Mouse (Mus musculus) ES-E14 (cell line): ENCODE measurements around the gene Elp5. TPM values are rescaled to one million over a fixed set of nuclear protein-coding genes. Genes with fewer than 3 reads are reported as not detected.

Experiments
- DNase-seq: peaks from one replicate; pipeline ENCODE4 v3.0.0-alpha.2; 2013; ENCODE audit warnings: low read depth, low spot score
- H3K27ac ChIP-seq: 2 replicates; pipeline ENCODE4 v1.5.1; 2012; ENCODE audit warnings: low read depth, mild to moderate bottlenecking, low read length, moderate library complexity, mixed read lengths; ENCODE audit not compliant: poor library complexity, insufficient read depth, severe bottlenecking
- H3K36me3 ChIP-seq: 2 replicates; pipeline ENCODE4 v1.6.1; 2012; ENCODE audit warnings: mild to moderate bottlenecking, low read length, moderate library complexity, mixed read lengths; ENCODE audit not compliant: control insufficient read depth, poor library complexity, insufficient read depth, severe bottlenecking
- H3K4me1 ChIP-seq, 2 experiments: fragments of 150-350 bp in 1 of 2; sonication (generic) in 1 of 2; 2 replicates each; pipeline ENCODE4 v1.6.1; 2012; ENCODE audit warnings: low read length in 2 of 2, mild to moderate bottlenecking in 1 of 2, mixed read lengths in 1 of 2; ENCODE audit not compliant: control insufficient read depth in 2 of 2, insufficient read depth in 2 of 2, poor library complexity in 1 of 2
- H3K4me3 ChIP-seq, 2 experiments: fragments of 150-350 bp in 1 of 2; sonication (generic) in 1 of 2; 2 replicates each; pipeline ENCODE4 v1.5.1; 2012; ENCODE audit warnings: low read length in 2 of 2, low read depth in 1 of 2, mild to moderate bottlenecking in 1 of 2, mixed read lengths in 1 of 2; ENCODE audit not compliant: insufficient read depth in 1 of 2, poor library complexity in 1 of 2, severe bottlenecking in 1 of 2
- H3K9ac ChIP-seq: 2 replicates; pipeline ENCODE4 v1.6.1; 2012; ENCODE audit warnings: low read depth, mild to moderate bottlenecking, low read length, mixed read lengths; ENCODE audit not compliant: poor library complexity, insufficient read depth, severe bottlenecking
- H3K9me3 ChIP-seq: fragments of 150-350 bp; sonication (generic); 2 replicates; pipeline ENCODE4 v1.6.1; 2012; ENCODE audit warnings: low read depth, mild to moderate bottlenecking, low read length; ENCODE audit not compliant: control insufficient read depth, insufficient read depth
- CHD2 ChIP-seq: IDR thresholded peaks from 2 replicates; pipeline ENCODE4 v1.6.1; 2014; ENCODE audit warnings: mild to moderate bottlenecking, low read depth, low read length, inconsistent platforms
- HCFC1 ChIP-seq: IDR thresholded peaks from 2 replicates; pipeline ENCODE4 v1.6.1; 2012; ENCODE audit warnings: low read length, inconsistent platforms, borderline replicate concordance; ENCODE audit not compliant: insufficient read depth
- MAFK ChIP-seq: IDR thresholded peaks from 2 replicates; pipeline ENCODE4 v1.6.1; 2014; ENCODE audit warnings: mild to moderate bottlenecking, low read depth, low read length, inconsistent platforms; ENCODE audit not compliant: insufficient read depth
- ZC3H11A ChIP-seq: IDR thresholded peaks from 2 replicates; pipeline ENCODE4 v1.6.1; 2012; ENCODE audit warnings: low read depth, mild to moderate bottlenecking, inconsistent platforms, low read length, borderline replicate concordance
- ZNF384 ChIP-seq: IDR thresholded peaks from 2 replicates; pipeline ENCODE4 v1.6.1; 2012; ENCODE audit warnings: low read depth, low read length, inconsistent platforms
- in situ Hi-C, 2 experiments: fragments of 600-800 bp; cut with MboI; formaldehyde crosslinking; loops; one replicate each; pipeline ENCODE4 v1.15.1; 2025; ENCODE audit warnings: low sequenced_read_pairs in 2 of 2, inconsistent platforms in 1 of 2; ENCODE audit not compliant: unreplicated experiment in 2 of 2
- total RNA-seq: library from RNA; depleted of rRNA; stranded (reverse); fragments of 300-350 nt; gene quantifications from 2 replicates; pipeline ENCODE4 v1.2.3, GENCODE M21; 2012

Elp5 gene
- total RNA-seq, 1 experiment = 87.9 TPM

DNA sequence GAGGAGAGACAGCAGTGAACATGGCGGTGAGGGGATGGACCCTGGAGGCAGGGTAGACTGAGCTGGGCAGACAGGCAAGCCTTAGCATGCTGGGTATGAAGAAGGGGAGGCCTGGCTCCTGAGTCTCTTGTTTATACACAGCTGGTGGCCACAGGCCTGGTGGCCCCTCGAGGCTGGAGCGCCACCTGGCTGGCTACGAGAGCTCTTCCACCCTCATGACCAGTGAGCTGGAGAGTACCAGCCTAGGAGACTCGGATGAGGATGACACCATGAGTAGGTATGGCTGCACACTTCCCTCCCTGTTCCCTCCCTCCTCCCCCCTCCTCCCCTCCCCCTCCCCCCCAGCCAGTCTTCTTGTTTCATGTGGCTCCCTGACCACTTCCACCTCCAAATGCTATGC lies 23.2 kb upstream of the Elp5 start:
- DNase-seq = no peak
- H3K4me1 ChIP-seq = peaks cover 7 to 22% of the 10 kb centered on the region in 2 experiments
- no peak overlapping the region for H3K27ac ChIP-seq
- no peaks in the 10 kb centered on the region for H3K9me3 ChIP-seq
- in situ Hi-C loops = no loop called here
- H3K36me3 ChIP-seq = peaks cover 56% of the 10 kb centered on the region
- H3K9ac ChIP-seq = no peak overlapping the region
- no peak for TF ChIP-seq MAFK
- no peak for TF ChIP-seq ZC3H11A
- TF ChIP-seq CHD2 = no peak
- no peak overlapping the region for H3K4me3 ChIP-seq

DNA sequence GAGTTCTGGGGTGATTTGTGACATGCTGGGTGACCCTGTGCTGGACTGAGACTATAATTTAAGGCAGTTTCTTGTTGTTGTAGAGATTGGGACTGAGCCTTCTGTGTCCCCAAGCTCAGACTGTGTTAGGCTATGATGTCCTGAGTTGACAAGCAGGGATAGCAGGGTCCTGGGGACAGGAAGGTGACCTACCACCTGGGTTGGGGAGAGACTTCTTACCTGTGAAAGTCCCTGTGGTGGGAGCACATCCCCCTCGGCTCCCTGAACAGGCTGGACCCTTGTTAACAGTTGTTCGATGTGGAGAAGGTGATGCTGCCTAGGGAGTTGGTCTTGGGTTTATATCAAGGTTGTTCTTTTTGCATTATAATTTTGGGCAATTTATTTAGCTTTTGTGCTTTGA lies 20.2 kb upstream of the Elp5 start:
- Histone ChIP-seq H3K9ac (no peak overlapping the region), H3K4me1 (peaks cover 12 to 28% of the 10 kb centered on the region in 2 experiments), H3K36me3 (peaks cover 52% of the 10 kb centered on the region), H3K9me3 (no peaks in the 10 kb centered on the region), H3K27ac (no peak overlapping the region), H3K4me3 (peak overlapping the region in 1 of 2 experiments; percentile 7; a peak in 1 of 4 replicates)
- no peak for DNase-seq
- in situ Hi-C loops = no loop called here
- no peak for TF ChIP-seq ZNF384
- no peak for TF ChIP-seq HCFC1
- no peak for TF ChIP-seq ZC3H11A
- no peak for TF ChIP-seq CHD2
- no peak for TF ChIP-seq MAFK

DNA sequence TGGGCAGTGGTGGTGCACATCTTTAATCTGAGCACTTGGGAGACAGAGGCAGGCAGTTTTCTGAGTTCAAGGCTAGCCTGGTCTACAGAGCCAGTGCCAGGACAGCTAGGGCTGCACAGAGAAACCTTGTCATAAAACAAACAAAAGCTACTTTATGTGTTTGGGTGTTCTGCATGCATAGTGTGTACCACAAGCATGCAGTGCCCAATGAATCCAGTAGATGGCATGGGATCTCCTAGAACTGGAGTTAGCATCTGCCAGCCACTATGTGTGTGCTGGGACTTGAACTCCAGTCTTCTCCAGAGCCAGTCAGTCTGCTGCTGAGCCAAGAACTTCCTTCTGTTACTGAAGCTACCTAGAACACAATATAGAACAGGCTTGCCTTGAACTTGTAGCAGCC lies 19.5 kb upstream of the Elp5 start:
- TF ChIP-seq CHD2 = no peak
- TF ChIP-seq ZC3H11A = peak; percentile 38; the same call in 1 of the 2 replicates
- Histone ChIP-seq H3K36me3 (peaks cover 46% of the 10 kb centered on the region), H3K9me3 (no peaks in the 10 kb centered on the region), H3K27ac (no peak overlapping the region), H3K4me1 (peaks cover 13 to 26% of the 10 kb centered on the region in 2 experiments), H3K9ac (no peak overlapping the region), H3K4me3 (peak overlapping the region; percentile 75 to 87)
- in situ Hi-C loops = no loop called here
- no peak for DNase-seq

GRCm38 (mm10) chr11:70001159-70001558 lies 18.8 kb upstream of the Elp5 start:
- Histone ChIP-seq H3K27ac (peak overlapping the region; percentile 77; the same call in 1 of the 2 replicates), H3K9me3 (no peaks in the 10 kb centered on the region), H3K4me3 (peak overlapping the region; percentile 75 to 87), H3K9ac (peak overlapping the region; percentile 88), H3K36me3 (peaks cover 40% of the 10 kb centered on the region), H3K4me1 (peaks cover 13 to 26% of the 10 kb centered on the region in 2 experiments)
- in situ Hi-C loops = no loop called here
- no peak for TF ChIP-seq ZNF384
- TF ChIP-seq ZC3H11A = no peak
- no peak for TF ChIP-seq CHD2
- no peak for TF ChIP-seq HCFC1
- no peak for TF ChIP-seq MAFK
- DNase-seq = no peak

DNA sequence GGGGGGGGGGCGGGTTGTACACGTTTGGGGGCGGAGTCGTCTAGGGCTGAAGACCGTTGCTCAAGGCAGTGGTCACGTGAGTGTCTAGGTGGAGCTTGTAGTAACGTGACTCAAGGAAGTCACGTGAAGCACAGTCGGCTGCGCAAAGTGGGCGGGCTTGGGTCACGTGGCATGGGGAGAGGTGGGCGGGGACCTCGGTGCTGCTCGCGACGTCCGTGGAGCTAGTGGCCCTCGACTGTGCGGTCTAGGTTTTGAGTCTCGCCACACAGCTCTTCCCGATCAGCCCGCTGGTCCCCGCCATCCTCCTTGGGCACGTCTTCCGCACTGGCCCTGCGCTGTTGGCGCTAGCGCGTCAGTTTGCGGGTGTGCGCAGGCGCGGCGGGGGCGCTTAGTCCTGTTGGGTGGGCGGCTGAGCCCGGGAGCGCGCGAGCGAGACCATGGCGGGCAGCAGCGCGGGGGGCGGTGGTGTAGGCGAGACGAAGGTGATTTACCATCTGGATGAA lies 18.1 kb upstream of the Elp5 start, which contains the start of gene Dvl2:
Dvl2 (plus strand) TSS at position 200 of the 503 bp plus-strand sequence.
- TF ChIP-seq HCFC1 (peak; percentile 62; the same call in 1 of the 2 replicates), ZC3H11A (no peak)
- Histone ChIP-seq H3K4me3 (peak within 1 kb of the TSS; percentile 75 to 87), H3K36me3 (peaks cover 34% of the 10 kb centered on the region), H3K4me1 (peaks cover 13 to 23% of the 10 kb centered on the region in 2 experiments), H3K9me3 (no peaks in the 10 kb centered on the region), H3K27ac (peak within 1 kb of the TSS; percentile 77), H3K9ac (peak within 1 kb of the TSS; percentile 88)
- in situ Hi-C loops = no loop called here
- peak; percentile 96 for DNase-seq
